Mouse (Mus musculus): ENCODE results near the gene Lmntd1. TPM values are rescaled to one million over a fixed set of nuclear protein-coding genes. Genes with fewer than 3 reads are reported as not detected.
A peak's percentile ranks its signal among the peaks of the same experiment; 100 is the strongest.
"Not testable (repeated sequence)": the region's sequence is repeated elsewhere in the genome, so short reads cannot be mapped to it uniquely, and the experiment has no call there.

Gene Lmntd1
- polyA plus RNA-seq, 1 experiment from 2014 or later: 0.83 TPM

GRCm38 (mm10) chr6:145340657-145341146 lies 273.4 kb downstream of the Lmntd1 start:
- ATAC-seq (replicated peaks): peak; percentile 95
- no peaks in the 10 kb centered on the region for H3K9me3 ChIP-seq
- under 1% methylated on average over 35 of the region's 37 CpGs for WGBS
- H3K4me2 ChIP-seq (replicated peaks): peak overlapping the region; percentile 79
- peaks cover 6% of the 10 kb centered on the region; the same call in 1 of the 2 replicates for H3K4me1 ChIP-seq
- H3K27me3 ChIP-seq: peaks cover 10% of the 10 kb centered on the region; the same call in 1 of the 2 replicates
- H3K36me3 ChIP-seq: no peaks in the 10 kb centered on the region
- H3K9ac ChIP-seq (replicated peaks): peak overlapping the region; percentile 55
- H3K27ac ChIP-seq (replicated peaks): peak overlapping the region; percentile 73
- peak overlapping the region; percentile 59 for H3K4me3 ChIP-seq

- peaks cover 6% of the 10 kb centered on the region; the same call in 1 of the 2 replicates for H3K4me1 ChIP-seq
- peak overlapping the region; percentile 79 for H3K4me2 ChIP-seq (replicated peaks)
- WGBS: under 1% methylated on average over 21 of the region's 21 CpGs
- no peaks in the 10 kb centered on the region for H3K36me3 ChIP-seq
- H3K4me3 ChIP-seq: peak overlapping the region; percentile 59
- H3K9ac ChIP-seq (replicated peaks): peak overlapping the region; percentile 55
- ATAC-seq (replicated peaks): peak; percentile 51
- H3K9me3 ChIP-seq: no peaks in the 10 kb centered on the region
- peaks cover 10% of the 10 kb centered on the region; the same call in 1 of the 2 replicates for H3K27me3 ChIP-seq
- peak overlapping the region; percentile 73 for H3K27ac ChIP-seq (replicated peaks)
These were observed 274.0 kb downstream of the Lmntd1 start for GRCm38 (mm10) chr6:145339956-145340656.

- Histone ChIP-seq H3K4me1 (peaks cover 6% of the 10 kb centered on the region; the same call in 1 of the 2 replicates), H3K27me3 (peaks cover 10% of the 10 kb centered on the region; the same call in 1 of the 2 replicates), H3K27ac (replicated peaks) (no peak overlapping the region), H3K9me3 (no peaks in the 10 kb centered on the region), H3K4me2 (replicated peaks) (no peak overlapping the region), H3K4me3 (no peak overlapping the region), H3K9ac (replicated peaks) (no peak overlapping the region), H3K36me3 (no peaks in the 10 kb centered on the region)
- ATAC-seq (replicated peaks): no peak
- WGBS: 33% methylated on average over 12 of the region's 12 CpGs
These were observed 275.4 kb downstream of the Lmntd1 start for GRCm38 (mm10) chr6:145338571-145339294.

- ATAC-seq (replicated peaks); H3K4me1 ChIP-seq; H3K36me3 ChIP-seq; H3K27ac ChIP-seq (replicated peaks); H3K4me2 ChIP-seq (replicated peaks); H3K9me3 ChIP-seq; H3K9ac ChIP-seq (replicated peaks); H3K27me3 ChIP-seq; H3K4me3 ChIP-seq: not testable (repeated sequence)
- WGBS: 92% methylated on average over 6 of the region's 6 CpGs
These were observed 276.6 kb downstream of the Lmntd1 start for GRCm38 (mm10) chr6:145337521-145337920.

- H3K4me1 ChIP-seq: peaks cover 6% of the 10 kb centered on the region; the same call in 1 of the 2 replicates
- H3K27ac ChIP-seq (replicated peaks): no peak overlapping the region
- no peak overlapping the region for H3K4me2 ChIP-seq (replicated peaks)
- WGBS: 69% methylated on average over 18 of the region's 18 CpGs
- no peak overlapping the region for H3K9ac ChIP-seq (replicated peaks)
- H3K9me3 ChIP-seq: no peaks in the 10 kb centered on the region
- peaks cover 10% of the 10 kb centered on the region; the same call in 1 of the 2 replicates for H3K27me3 ChIP-seq
- no peaks in the 10 kb centered on the region for H3K36me3 ChIP-seq
- no peak overlapping the region for H3K4me3 ChIP-seq
- ATAC-seq (replicated peaks): no peak
These were observed 278.0 kb downstream of the Lmntd1 start for GRCm38 (mm10) chr6:145335876-145336768.

GRCm38 (mm10) chr6:145334211-145334610 lies 279.9 kb downstream of the Lmntd1 start:
- 91% methylated on average over 3 of the region's 3 CpGs for WGBS
- no peak for ATAC-seq (replicated peaks)
- no peaks in the 10 kb centered on the region for H3K9me3 ChIP-seq

GRCm38 (mm10) chr6:145326141-145326806 lies 287.8 kb downstream of the Lmntd1 start:
- H3K36me3 ChIP-seq: no peaks in the 10 kb centered on the region
- no peak overlapping the region for H3K4me2 ChIP-seq (replicated peaks)
- H3K27me3 ChIP-seq: no peaks in the 10 kb centered on the region
- H3K4me3 ChIP-seq: no peak overlapping the region
- H3K9me3 ChIP-seq: no peaks in the 10 kb centered on the region
- H3K27ac ChIP-seq (replicated peaks): no peak overlapping the region
- no peak overlapping the region for H3K9ac ChIP-seq (replicated peaks)
- WGBS: 81% methylated on average over 12 of the region's 12 CpGs
- ATAC-seq (replicated peaks): no peak
- H3K4me1 ChIP-seq: no peaks in the 10 kb centered on the region

More at GRCm38 (mm10) chr6:145334211-145334610, 279.9 kb downstream of the Lmntd1 start:
- Histone ChIP-seq H3K4me2 (replicated peaks) (no peak overlapping the region), H3K9ac (replicated peaks) (no peak overlapping the region), H3K4me3 (no peak overlapping the region), H3K27me3 (peaks cover 10% of the 10 kb centered on the region; the same call in 1 of the 2 replicates), H3K27ac (replicated peaks) (no peak overlapping the region), H3K36me3 (no peaks in the 10 kb centered on the region), H3K4me1 (no peaks in the 10 kb centered on the region)

- H3K4me2 ChIP-seq (replicated peaks): no peak overlapping the region
- H3K9ac ChIP-seq (replicated peaks): no peak overlapping the region
- no peaks in the 10 kb centered on the region for H3K9me3 ChIP-seq
- H3K27me3 ChIP-seq: no peaks in the 10 kb centered on the region
- no peaks in the 10 kb centered on the region for H3K36me3 ChIP-seq
- no peak for ATAC-seq (replicated peaks)
- no peaks in the 10 kb centered on the region for H3K4me1 ChIP-seq
- H3K4me3 ChIP-seq: no peak overlapping the region
- H3K27ac ChIP-seq (replicated peaks): no peak overlapping the region
- 81% methylated on average over 6 of the region's 6 CpGs for WGBS
These were observed 289.0 kb downstream of the Lmntd1 start for GRCm38 (mm10) chr6:145325095-145325494.

- no peak for ATAC-seq (replicated peaks)
- no peaks in the 10 kb centered on the region for H3K9me3 ChIP-seq
- H3K27me3 ChIP-seq: no peaks in the 10 kb centered on the region
- H3K36me3 ChIP-seq: no peaks in the 10 kb centered on the region
- H3K4me3 ChIP-seq: no peak overlapping the region
- 60% methylated on average over 7 of the region's 7 CpGs for WGBS
- no peaks in the 10 kb centered on the region for H3K4me1 ChIP-seq
- no peak overlapping the region for H3K27ac ChIP-seq (replicated peaks)
- no peak overlapping the region for H3K4me2 ChIP-seq (replicated peaks)
- H3K9ac ChIP-seq (replicated peaks): no peak overlapping the region
These were observed 289.6 kb downstream of the Lmntd1 start for GRCm38 (mm10) chr6:145324470-145324869.

- no peak overlapping the region for H3K9ac ChIP-seq (replicated peaks)
- no peaks in the 10 kb centered on the region for H3K9me3 ChIP-seq
- ATAC-seq (replicated peaks): no peak
- H3K27me3 ChIP-seq: no peaks in the 10 kb centered on the region
- WGBS: 86% methylated on average over 7 of the region's 7 CpGs
- no peaks in the 10 kb centered on the region for H3K4me1 ChIP-seq
- no peak overlapping the region for H3K27ac ChIP-seq (replicated peaks)
- H3K36me3 ChIP-seq: no peaks in the 10 kb centered on the region
- H3K4me3 ChIP-seq: no peak overlapping the region
- no peak overlapping the region for H3K4me2 ChIP-seq (replicated peaks)
These were observed 291.9 kb downstream of the Lmntd1 start for GRCm38 (mm10) chr6:145322246-145322645.

GRCm38 (mm10) chr6:145320156-145320555 lies 294.0 kb downstream of the Lmntd1 start:
- ATAC-seq (replicated peaks): no peak
- H3K36me3 ChIP-seq: no peaks in the 10 kb centered on the region
- H3K9me3 ChIP-seq: no peaks in the 10 kb centered on the region
- no peak overlapping the region for H3K4me3 ChIP-seq
- WGBS: 89% methylated on average over 10 of the region's 10 CpGs
- H3K27me3 ChIP-seq: no peaks in the 10 kb centered on the region
- no peak overlapping the region for H3K9ac ChIP-seq (replicated peaks)
- no peaks in the 10 kb centered on the region for H3K4me1 ChIP-seq
- H3K27ac ChIP-seq (replicated peaks): no peak overlapping the region
- H3K4me2 ChIP-seq (replicated peaks): no peak overlapping the region
